Mouse (Mus musculus): ENCODE measurements around the gene Igfbp2.

Igfbp2 gene

DNA sequence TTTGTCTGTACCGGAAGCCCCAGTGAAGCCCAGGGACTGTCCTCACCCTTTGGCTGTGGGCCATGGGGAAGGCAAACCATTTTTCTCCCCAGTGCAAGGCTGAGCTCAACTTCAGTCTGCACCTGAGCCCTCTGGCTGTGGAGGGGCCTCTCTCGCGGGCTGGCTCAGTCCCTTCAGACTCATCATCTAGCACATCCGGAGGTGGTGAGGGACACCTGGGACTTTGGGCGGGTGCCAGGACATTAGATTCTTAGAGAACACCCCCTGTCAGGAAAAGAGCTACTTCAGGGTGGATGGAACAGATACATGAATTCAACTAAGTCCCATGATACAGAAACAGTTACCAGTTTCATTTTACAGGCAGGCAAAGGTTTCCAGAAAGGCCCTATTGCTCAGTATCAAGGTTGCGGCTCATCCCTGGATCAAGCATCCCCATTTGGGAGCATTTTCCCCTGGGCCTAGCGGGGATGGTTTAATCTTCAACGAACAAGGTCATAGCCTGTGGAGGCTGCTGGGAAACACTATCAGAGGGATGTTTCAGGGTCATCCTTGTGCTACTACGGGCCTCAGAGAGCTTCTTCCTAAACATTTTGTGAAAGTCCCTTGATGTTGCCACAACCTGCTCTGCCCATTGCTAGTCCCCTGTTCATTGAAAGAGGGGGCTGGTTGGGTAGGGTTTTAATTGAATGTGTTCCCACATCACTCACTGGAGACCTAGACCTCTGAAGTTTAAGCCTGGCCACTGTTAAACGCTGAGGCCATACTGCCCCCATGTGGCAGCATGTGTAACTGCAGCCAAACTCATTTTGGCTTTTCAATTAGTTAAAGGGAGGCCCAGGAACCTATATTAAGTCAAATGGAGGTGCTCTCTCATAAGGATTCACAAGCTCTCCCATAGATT is 30.3 kb downstream of the Igfbp2 start:
- in situ Hi-C loops (cut with MboI, MseI): loop anchor here (5.0 kb wide), 1 partner anchor 137 kb away; no protein-coding TSS in a partner anchor

DNA sequence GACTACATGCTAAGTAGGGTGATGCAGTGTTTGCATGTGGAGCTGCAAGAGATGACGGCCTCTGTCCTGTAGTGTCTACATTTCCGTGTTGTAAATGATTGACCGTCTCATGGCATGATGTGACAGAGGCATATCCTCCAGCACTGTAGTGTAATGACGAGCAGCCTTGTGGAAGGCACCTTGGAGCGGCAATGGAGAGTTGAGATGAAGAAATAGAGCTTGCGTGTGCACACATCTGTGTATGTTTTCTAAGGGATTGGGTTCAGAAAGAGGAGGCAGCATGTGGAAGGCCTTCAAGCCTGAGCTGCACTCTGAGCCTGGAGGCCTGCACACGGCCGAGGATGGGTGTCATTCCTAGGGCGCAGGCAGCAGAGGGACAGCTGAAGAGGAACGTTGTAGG is 31.4 kb downstream of the Igfbp2 start:
- in situ Hi-C loops (cut with MboI, MseI): no loop called here

DNA sequence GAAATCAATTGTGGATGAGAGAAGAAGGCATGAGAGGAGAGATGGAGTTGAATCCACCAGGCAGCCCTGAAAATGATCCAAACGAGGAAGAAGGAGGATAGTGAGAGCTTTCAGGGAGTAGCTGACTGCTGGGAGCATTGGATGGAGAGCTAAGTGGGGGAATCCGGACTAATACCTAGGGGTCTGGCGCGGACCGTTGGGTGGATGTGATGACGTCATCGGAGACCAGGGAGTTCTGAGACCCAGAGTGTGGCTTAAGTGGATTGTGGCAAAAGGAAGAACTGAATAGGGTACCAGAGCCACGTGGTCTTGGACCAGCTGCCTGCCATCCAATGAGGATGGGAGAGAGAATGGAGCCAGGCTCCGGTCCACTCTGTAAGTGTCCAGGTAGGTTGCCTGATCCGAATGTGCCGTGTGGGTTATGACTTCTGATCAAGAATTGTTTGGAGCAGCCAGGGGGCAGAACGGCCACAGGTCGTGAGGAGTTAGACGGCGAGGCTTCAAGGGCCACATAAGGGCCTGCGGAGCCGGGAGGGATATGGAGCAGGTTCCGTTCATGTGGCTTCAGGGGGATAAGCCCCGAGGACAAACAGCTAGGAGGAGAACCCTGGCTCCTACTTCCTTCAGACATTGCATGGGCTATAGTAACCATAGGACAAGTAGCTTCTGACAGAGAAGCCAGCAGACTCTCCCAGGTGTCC is 32.1 kb downstream of the Igfbp2 start:
- in situ Hi-C loops (cut with MboI, MseI): no loop called here

DNA sequence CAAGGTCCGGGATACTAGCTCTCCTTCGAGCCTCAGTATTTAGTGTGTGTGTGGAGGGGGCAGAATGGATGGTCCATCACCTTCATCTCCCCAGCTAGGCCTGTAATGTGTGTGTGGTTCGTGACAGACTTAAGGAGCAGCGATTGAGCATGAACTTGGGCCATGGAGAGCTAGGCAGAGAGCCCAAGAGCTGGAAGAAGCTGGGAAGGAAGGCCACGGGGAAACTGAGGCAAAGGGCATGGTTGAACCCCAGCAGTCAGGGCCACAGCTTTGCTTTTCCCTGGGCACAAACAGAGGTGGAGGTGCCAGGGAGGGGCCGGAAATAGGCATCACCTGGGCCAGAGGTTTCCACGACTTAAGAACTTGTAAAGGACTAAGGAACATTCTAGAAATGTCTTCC is 32.8 kb downstream of the Igfbp2 start:
- in situ Hi-C loops (cut with MboI, MseI): no loop called here

DNA sequence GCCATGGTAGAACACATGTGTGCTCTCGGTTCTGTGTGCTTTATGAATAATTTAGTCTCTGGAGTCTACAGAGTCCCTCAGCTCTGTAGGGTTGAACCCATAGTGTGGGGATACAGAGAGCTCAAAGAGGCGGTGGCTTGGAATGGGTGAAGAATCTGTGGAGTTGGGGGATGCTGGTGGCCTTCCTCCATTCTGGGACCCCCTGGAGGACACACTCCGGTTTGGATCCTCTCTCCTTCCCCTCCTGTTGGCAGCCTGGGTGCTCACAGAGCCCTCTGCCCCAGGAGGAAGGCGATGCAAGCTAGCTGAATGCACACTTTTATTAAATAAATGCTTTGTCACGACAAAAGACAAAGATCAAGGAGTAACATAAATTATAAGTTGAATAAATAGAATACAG is 33.3 kb downstream of the Igfbp2 start:
- in situ Hi-C loops (cut with MboI, MseI): no loop called here

DNA sequence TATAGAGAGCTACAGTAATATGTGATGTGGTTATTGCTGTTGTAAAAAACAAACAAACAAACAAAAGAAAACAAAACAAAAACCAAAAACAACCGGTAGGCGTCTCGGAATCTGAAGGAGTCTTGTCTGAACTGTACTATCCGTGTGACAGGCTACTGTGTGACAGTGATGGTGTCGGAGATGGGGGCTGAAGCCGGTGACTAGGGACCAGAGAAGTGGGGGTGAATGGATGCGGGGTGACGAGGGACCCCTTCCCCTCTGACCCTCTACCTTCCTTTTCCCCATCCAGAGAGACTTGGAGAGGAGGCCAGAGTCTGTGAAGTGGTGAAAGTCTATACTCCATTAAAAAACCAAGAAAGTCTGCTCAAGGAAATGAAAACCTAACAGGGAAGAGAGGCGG is 34.0 kb downstream of the Igfbp2 start:
- in situ Hi-C loops (cut with MboI, MseI): no loop called here

DNA sequence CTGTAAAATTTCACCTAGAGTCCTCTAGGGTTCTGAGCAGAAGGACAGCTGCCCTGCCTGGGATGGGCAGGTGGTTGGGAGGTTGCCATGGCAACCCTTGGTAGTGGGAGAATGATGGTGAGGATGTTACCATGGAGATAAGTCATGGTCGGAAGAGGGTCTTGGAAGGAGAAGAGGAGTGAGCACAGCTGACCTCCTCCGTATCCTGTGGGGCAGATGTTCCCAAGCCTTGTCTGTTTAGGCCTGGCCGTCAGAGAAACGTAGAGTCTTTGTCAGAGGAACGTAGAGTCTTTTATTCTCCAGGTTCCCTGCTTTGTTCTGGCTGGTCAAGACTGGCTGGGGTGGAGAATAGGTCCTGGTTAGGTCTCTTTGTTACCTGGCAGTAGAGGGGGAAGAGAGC is 34.6 kb downstream of the Igfbp2 start:
- in situ Hi-C loops (cut with MboI, MseI): no loop called here

DNA sequence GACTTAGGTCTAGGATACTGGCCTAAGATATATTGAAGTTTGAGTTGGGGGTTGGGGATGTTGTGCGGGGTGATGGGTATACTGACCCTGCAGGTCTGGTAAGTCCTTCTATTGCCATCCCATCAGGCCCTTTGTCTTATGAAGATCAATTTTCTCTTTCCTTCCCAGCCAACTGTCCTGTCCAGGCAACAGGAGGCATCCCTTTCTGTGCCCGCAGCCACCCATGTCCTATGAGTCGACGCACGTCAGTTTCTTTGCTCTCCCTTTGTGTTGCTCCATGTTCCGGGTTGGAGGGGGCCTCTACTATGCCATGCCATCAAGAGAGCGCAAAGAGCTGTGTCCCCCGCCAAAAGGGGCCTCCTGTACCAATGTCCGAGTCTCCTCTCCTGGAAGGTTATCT is 35.7 kb downstream of the Igfbp2 start:
- in situ Hi-C loops (cut with MboI, MseI): loop anchor here (5.0 to 10.0 kb wide), 2 partner anchors 962 to 995 kb away; no protein-coding TSS in a partner anchor

DNA sequence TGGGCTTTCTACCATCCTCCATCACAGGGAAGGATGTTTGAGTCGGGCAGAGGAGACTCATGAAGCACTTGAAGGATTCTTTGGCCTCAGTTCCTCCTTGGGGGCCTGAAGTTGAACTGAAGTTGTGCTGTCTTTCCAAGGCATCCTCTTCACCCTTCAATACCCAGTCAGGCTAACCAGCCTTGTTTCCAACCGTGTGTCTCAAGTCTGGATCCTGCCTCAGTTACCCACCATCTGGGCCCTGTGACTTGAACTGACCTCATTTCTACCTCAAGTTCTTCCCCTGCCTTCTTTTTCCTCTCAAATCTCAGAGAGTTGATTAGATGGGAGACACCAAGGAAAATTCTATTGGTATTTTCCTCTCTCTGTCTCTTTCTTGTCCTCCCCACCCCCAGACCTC is 36.2 kb downstream of the Igfbp2 start:
- in situ Hi-C loops (cut with MboI, MseI): loop anchor here (5.0 to 10.0 kb wide), 2 partner anchors 962 to 994 kb away; no protein-coding TSS in a partner anchor

DNA sequence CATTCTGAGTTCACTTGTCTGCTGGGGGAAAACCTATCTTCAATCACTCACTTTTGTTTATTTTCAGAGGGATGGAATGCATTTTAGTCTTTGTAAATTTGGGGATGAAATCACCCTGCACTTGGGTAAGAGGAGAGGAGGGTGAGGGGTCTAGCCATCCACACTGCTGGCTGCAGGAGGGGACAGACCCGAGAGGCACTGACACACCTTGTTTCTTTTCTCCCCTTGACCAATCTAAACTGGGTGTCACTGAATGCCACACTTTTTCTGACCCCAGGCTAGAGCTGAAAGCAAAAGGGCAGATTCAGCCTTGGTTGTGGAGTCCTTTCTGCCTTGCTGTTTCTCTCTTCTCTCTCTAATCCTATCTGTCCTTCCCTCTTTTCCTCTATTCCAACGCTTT is 37.4 kb downstream of the Igfbp2 start:
- in situ Hi-C loops (cut with MboI, MseI): loop anchor here (5.0 to 10.0 kb wide), 2 partner anchors 961 to 993 kb away; no protein-coding TSS in a partner anchor

DNA sequence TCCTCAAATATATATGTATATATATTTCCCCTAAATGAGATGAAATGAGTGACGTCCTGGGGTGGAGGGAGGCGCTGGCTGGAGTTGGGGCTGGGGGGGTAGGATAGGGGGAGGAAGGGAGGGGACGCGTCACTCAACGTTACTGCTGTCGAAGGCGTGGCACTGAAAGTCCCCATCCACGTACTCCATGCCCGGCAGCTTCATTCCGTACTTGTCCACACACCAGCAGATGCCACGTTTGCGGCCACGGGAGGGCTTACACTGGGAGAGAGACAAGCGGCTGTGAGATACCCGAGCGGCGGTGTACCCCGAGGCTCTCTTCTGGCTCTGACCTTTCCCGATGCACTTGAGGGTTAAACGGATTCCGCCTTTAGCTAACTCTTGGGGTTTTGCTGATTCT is 37.9 kb downstream of the Igfbp2 start:
- in situ Hi-C loops (cut with MboI, MseI): loop anchor here (5.0 to 10.0 kb wide), 2 partner anchors 960 to 993 kb away; no protein-coding TSS in a partner anchor

DNA sequence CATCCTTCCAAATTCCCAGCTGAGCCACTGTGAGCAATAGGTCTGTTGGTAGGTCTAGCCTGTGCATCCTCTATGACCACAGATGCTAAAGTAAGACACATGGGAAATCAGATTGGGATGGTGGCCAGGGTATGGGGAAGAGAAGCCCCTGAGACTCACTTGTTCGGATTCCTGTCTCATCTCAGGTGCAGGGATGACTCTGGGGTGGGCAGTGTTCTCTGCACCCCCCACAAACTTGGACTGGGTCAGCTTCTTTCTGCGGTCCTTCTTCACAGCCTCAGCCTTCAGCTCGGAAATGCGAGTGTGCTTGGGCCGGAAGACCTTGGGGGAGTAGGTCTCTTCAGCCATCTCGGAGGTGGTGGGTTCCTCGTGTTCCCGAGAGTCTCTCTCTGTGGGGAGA is 39.4 kb downstream of the Igfbp2 start:
- in situ Hi-C loops (cut with MboI, MseI): loop anchor here (5.0 to 10.0 kb wide), 2 partner anchors 959 to 991 kb away; no protein-coding TSS in a partner anchor

DNA sequence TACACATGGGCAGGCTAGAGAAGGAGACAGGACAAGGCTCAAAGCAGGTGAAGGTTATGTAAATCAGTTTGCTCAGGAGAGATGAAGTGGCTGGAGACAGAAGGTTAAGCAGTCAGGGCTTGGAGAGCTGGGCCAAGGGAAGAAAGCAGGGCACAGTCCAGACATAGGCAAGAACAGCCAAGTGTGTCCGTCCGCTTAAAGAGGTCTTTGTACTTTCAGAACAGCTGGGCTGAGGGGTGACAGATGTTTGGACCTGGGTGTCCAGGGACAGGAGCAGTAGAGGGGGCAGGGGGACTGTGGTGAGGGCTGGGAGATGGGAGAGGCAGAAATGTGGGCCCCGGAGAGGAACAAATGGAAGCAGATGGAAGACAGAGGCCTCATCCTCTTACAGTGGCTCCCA is 40.0 kb downstream of the Igfbp2 start:
- in situ Hi-C loops (cut with MboI, MseI): loop anchor here (5.0 to 10.0 kb wide), 2 partner anchors 958 to 991 kb away; no protein-coding TSS in a partner anchor

DNA sequence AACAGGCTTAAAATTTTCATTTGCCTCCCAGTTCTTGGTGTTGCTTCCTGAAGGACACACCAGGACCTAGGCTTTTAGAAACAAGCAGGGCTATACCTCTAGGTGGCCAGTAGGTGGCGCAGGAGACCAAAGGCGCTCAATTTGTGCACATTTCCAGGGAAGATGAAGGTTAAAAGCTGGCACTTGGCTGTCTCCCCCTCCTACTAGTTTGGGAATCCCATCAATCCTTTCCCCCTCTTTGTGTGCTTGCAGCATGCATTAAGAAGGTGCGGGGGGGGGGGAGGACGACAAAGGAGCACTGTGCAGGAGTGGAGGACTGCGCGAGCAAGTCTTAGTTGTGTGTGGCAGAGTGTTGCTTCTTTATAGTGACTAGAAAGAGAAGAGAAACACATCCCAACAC is 41.6 kb downstream of the Igfbp2 start:
- in situ Hi-C loops (cut with MboI, MseI): loop anchor here (10.0 kb wide), 1 partner anchor 989 kb away; no protein-coding TSS in a partner anchor

DNA sequence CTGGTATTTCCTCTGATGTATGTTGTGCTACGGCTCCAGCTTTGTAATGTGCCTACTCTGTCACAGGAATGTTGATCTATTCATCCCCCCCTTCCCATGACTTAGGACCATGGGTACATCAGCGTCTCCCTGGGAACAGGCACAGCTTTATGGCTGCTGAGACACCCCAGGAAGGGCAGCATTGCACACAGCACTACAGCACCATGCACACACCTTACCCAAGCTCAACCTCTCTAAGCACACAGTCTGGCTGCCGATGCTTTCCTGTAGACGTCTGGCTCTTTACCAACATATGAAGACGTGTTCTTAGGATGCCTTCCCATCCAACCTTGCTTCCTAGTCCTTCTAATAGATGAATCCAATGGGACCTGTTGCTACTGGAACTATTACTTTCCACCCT is 42.1 kb downstream of the Igfbp2 start:
- in situ Hi-C loops (cut with MboI, MseI): loop anchor here (10.0 kb wide), 1 partner anchor 988 kb away; no protein-coding TSS in a partner anchor

DNA sequence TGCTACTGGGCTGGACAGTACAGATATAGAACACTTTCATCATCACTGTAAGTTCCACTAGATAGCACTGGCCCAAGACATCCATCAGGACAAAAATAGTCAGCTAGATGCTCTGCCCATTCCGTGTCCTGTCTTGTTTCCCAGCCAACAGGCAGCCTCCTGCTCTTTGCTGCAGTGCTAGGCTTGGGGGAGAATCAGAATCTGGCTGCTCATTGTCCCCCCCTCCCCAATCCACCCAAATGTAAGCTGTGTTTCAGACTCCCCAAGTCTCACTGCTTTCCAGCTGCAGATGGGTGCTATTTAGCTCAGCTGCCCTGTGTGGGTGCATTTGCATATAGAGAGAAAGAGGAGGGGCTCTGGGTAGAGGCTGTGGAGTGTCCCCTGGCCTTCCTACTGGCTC is 43.0 kb downstream of the Igfbp2 start:
- in situ Hi-C loops (cut with MboI, MseI): loop anchor here (10.0 kb wide), 1 partner anchor 987 kb away; no protein-coding TSS in a partner anchor

DNA sequence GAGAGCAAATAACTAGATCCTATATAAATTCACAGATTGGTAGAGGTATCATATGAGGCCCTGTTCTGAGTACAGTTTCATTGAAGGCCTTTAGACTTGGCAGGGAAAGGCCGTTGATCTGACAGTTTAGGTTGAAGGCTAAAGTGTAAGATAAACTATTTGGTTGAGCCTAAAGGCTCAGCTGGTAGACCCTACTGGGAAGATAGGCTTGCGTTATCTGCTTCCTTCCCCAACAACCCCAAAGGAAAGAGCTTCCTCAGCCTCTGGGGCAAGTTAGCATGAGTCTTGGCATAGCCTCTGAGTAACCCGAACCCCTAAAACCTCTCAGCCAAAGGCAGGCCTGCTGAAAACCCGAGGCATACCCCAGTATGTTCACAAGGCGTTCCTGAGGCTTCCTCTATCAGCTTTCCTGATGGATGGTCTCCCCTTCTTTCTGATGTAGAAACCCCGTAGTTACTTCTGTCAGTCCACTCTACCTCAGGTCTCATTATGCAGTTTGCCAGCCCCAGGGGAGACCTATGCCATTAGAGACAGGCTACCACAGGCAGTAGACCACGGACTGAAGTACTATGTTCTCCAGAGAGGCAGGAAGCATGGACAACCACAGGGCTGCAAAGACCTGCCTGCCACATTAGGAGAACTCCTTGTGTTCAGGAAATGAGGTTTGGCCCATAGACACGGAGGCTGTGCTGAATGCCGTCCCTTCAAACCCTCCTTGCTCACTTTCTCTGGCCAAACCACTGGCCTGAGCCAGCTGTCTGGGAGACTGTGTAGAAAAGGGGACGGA is 44.3 kb downstream of the Igfbp2 start:
- in situ Hi-C loops (cut with MboI, MseI): loop anchor here (10.0 kb wide), 1 partner anchor 986 kb away; no protein-coding TSS in a partner anchor

DNA sequence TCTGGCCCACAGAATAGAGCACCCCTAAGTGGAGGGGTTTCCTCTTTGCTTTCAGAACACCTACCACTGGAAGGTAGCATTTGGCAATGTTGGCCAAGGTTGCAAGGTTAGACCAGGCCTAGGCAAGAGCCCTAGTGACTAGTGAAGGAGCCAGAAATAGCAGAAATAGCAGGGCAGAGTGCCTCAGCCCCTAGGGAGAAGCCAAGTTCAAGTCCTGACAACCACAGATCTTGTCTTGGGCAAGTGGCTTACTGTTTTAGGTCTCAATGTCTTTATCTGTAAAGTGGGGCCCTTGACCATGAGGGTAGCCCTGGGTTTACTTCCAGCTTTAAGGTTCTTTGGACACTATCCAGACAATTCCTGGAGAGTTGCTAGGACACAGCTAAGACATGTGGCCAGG is 45.0 kb downstream of the Igfbp2 start:
- in situ Hi-C loops (cut with MboI, MseI): loop anchor here (10.0 kb wide), 1 partner anchor 986 kb away; no protein-coding TSS in a partner anchor

DNA sequence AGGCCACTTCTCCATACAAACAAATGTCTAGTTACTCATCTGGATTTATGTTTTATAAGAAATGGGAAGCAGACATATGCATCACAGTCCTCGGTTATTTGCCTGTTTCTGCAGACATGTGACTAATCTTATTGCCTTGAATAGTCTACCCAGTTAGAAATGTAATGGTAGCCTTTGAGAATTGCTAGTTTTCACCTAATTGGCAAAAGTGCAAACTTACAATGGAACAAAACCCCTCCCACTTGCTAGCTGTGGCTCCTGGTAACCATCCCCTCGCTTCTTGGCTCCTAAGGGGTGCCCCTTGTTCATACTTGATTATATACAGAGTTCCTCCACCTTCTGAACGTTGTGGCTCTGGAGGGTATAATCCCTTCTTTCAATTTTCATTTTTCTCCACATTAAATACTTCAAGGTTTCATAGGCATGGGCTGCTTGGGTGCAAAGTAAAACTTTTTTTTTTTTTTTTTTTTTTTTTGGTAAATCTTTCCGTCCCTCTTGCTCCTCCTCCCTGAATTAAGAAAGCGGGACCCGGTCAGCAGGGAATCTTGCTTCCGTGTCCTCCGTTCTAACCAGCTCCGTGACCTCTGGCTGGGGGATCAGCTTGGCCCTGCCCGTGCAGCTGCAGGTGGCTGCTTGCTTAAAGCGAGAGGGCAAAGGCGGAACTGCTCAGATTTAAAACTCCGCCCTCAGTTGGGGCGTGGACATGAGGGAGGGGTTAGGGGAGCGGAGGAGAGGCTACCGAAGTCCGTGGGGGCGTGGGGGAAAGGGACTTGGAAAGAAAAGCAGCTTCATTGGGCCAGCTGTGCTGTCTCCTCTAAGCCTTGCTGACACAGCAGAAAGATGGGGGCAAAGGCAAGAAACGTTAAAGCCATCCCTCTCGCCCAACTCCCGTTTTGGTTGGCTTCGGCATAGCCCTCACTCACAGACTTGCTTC is 45.6 kb downstream of the Igfbp2 start:
- in situ Hi-C loops (cut with MboI, MseI): loop anchor here (10.0 kb wide), 1 partner anchor 985 kb away; no protein-coding TSS in a partner anchor

Data from T-helper 2 cell (primary cell).